Mouse (Mus musculus) thymus, postnatal 4 days (tissue): ENCODE data around the gene Plxna2.

ENCODE experiments used
- DNase-seq: peaks from one replicate; pipeline ENCODE4 v3.0.0; 2021

Gene Plxna2

GRCm38 (mm10) chr1:194714138-194715031, 96.4 kb downstream of the Plxna2 start:
- DNase-seq, result no peak

GRCm38 (mm10) chr1:194717451-194717874, 99.4 kb downstream of the Plxna2 start:
- no peak for DNase-seq

DNA sequence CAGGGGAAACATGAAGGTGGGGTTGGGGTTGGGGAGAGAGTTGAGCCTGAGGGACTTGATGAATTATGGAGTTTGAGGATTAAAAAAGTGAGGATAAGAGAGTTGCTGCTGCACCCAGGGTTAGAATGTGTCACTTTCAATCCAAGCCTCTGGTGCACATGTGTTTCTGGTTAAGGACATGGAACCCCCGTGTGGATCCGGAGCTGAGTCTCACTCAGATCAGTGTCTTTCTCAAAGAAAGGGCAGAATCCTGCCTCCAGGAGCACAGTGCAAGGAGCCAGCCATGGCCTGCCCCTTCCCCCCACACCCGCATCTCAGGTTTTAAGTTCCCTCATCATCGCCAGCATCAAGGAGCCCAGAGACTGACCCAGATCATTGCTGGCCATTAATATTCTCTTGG, 102.4 kb downstream of the Plxna2 start:
- no peak for DNase-seq

GRCm38 (mm10) chr1:194721260-194721659, 103.2 kb downstream of the Plxna2 start:
- no peak for DNase-seq

DNA sequence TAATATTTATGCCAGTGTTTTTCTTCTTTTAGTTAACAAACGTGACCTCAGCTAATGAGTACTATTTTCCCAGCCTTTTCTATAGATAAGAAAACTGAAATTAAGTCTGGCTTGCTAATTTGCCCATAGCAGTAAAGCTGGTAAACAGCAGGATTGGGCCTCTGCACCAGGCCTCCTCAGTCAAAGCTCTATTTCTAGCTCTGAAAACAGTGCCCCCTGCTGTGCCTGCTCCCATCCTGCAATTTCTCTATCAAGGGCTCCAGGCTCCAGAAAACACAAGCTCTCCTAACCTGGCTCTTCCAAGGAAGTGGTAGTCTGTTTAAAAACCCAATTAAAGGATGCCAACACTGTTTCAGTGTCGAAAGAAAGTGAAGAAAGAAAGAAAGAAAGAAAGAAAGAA, 104.3 kb downstream of the Plxna2 start:
- peak; percentile 51 for DNase-seq

DNA sequence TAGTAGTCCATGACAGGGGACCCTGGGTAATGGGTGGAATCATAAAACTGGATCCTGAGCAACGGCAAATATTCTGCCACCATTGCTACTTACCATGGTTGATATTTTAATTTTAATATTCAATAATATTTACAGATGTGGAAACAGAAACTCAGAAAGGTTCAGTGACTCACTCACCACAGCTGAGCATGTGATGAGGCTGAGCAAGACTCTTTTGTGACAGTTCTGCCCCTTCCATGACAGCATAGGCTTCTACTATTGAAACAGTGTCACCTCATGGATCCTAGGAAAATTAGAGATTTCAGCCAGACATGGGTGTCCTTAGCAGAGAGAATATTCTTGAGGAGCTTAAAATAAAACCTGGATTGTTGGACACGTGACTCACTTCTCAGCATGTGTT, 116.8 kb downstream of the Plxna2 start:
- DNase-seq, result no peak

- DNase-seq, result no peak
Observed at GRCm38 (mm10) chr1:194739894-194740293, 121.9 kb downstream of the Plxna2 start.

DNA sequence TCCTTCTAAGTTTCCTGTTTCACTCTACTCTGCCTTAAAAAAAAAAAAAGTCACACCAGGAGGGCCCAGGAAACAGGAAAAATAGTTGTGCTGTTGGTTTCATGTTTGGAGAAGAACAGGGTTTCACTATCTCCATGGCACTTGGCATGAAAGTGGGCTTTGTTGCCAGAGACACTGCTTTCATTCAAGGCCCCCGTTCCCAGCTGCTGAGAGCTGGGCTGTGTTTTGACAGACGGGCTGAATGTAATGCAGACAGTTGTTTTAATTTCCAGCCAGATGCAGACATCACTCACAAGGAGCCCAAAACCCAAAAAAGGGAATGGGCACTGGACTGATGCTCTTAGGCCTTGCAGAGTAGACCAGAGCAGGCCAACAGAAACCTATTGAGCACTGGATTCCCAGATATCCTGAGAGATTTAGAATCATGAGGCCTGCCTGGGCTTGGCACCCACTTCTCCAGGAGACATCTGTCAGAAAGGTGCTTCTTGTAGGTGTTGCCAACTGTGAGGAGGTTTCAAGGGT, 124.9 kb downstream of the Plxna2 start:
- no peak for DNase-seq

- DNase-seq, result no peak
Observed at GRCm38 (mm10) chr1:194745177-194745934, 127.3 kb downstream of the Plxna2 start.

- peak; percentile 14 for DNase-seq
Observed at GRCm38 (mm10) chr1:194746332-194747249, 128.6 kb downstream of the Plxna2 start.

DNA sequence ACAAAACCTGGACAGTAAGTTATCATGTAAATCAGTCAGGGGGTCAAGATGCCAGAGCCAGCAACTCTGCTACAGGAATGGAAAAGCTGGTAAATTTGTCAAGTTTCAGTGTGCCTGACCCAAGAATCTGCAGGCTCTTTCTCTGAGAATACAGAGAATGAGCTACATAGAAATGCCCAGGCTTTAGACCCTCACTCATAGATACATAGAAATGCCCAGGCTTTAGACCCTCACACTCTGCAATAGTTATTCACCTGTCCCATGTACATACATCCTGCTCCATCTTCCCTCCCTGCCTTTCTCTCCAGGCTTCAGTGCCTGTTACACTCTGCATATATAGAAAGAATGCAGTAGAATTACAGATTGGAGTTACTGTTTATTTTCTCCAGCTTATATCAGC, 129.2 kb downstream of the Plxna2 start:
- no peak for DNase-seq

- peak; percentile 72 for DNase-seq
Observed at GRCm38 (mm10) chr1:194753168-194753567, 135.2 kb downstream of the Plxna2 start.

DNA sequence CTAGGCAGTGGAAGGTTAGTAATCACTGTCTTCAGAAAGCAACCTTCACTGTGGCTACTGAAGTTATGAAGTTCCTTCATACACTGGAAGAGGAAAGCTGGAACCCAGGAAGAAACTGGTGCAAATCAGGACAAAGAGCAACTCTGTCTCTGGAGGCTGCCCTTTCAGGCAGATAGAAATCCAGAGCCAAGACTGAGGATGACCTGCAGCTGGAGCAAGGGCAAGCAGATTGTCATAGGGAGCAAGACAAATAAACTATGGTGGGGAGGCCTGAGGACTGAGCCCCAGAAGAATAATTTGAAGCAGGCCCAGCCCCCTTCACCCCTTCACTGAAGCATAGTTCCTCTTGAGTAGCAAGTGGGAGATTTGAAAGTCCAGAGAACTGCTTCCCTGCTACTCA, 138.0 kb downstream of the Plxna2 start:
- no peak for DNase-seq

- no peak for DNase-seq
Observed at GRCm38 (mm10) chr1:194756409-194756808, 138.4 kb downstream of the Plxna2 start.

DNA sequence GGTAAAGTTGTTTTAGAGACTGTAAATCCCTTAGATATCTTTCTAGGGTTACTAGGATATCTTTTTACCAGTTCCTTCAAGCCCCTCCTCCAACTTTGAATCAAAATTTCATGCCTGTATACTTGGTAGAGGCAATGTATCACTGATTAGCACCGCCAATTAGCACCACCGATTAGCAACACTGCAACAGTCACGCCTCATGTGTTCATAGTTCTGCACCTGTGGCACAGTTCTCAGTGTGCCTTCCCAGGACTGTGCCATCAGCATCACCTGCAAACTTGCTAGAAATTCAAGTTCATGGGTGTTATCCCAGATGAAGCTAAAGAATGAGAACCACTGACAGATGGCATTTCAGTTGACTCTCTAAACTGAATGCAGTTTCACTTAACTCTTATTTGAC, 138.8 kb downstream of the Plxna2 start:
- DNase-seq, result no peak

DNA sequence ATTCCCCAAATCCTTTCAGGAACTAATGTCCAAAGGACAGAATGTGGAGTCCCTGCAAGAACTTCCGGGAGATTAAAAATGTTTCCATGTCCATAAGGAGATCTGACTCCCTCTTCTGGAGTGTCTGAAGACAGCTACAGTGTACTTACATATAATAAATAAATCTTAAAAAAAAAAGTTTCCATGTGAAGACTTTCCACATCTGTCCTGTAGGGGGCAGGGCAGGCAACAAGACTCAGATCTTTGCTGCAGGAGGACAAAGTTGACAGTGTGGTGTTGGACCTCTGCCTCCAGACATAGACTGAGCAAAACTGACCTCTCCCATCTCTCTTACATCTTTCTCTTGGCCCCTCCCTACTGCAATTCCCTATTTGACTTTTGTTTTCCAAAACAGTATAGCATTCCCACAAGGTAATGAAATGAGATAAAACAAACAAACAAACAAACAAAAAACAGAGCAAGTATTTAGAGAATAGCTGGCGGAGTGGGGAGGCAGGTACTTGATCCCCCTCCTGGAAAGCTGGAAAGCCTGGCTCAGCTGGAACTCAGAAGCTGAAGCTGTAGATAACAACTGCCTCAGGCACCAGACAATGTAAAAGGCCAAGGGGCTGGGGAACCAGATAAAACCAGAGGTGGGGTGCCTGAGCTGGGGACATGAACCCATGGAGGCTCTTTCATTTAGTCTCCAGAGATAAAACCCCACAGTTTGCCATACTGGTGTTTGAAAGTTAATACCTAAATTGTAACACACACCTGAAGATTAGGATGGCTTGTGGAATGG, 143.6 kb downstream of the Plxna2 start:
- peak; percentile 35 for DNase-seq

GRCm38 (mm10) chr1:194762896-194763295, 144.9 kb downstream of the Plxna2 start:
- no peak for DNase-seq

DNA sequence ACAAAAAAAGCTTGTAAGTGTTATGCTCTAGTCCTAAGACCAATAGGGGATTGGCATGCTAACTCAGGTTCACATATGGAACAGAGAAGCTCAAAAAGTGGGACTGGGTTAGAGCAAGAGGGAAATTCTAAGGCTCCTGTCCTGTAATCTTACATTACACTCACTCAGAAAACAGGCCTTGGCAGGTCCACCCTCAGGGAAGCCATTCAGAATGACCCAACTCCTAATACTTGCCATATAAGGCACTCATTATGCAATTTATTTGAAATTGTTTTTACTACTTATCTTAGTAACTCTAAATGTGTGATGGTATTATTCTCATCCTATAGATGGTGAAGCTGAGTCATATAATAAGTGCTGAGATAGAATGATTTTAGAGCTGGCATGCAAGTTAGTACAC, 146.9 kb downstream of the Plxna2 start:
- DNase-seq, result no peak

DNA sequence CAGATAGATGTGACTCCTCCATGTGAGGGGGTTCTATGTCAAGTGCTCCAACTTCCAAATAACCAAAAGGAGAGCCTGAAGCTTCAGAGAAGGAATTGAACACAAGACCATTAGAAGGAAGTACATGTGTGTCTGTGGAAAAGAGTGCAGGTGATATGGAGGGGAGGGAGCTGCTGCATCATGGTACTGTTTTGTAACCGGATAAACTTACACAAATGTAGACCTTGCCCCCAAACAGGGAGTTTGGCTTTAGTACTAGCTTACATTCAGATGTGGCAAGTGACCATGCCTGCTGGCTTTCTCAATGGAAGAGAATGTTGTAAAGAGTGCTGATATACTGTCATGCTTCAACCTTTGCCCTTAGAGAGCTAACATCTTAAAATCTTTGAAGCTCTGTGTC, 150.8 kb downstream of the Plxna2 start:
- no peak for DNase-seq

GRCm38 (mm10) chr1:194772053-194772452, 154.0 kb downstream of the Plxna2 start:
- no peak for DNase-seq

DNA sequence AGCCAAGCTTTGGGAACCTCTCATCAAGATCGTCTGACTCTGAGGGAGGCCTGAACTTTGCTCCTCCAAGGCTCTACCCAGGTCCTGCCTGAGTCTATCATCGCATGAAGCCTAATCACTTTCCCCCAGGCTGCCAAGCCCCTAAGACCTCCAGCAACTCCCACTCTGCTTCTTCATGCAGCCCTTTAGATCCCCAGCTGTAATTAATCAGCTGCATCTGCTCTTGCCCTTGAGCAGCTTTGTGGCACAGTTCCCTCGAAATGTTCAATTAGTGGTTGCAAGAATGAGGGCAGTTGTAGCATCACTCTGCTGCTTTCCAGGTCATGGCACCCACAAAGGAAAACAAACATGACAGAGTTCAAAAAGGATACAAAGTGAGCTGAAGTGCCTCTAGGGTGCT, 155.9 kb downstream of the Plxna2 start:
- no peak for DNase-seq

- DNase-seq, result no peak
Observed at GRCm38 (mm10) chr1:194774350-194774749, 156.3 kb downstream of the Plxna2 start.
